Comparison of ENCODE assay signal across 8 mouse cellular contexts in genomic region chr16:95861231-95861690, GRCm38 (mm10).
DNase-seq lines count a peak whose midpoint lies in the region; ATAC-seq and TF ChIP-seq lines count a peak whose summit lies in the region.

No protein-coding gene starts in this region.

- TF ChIP-seq POLR2A in MEL (IDR thresholded peaks at IDR 0.05; ENCODE audit: control insufficient read depth in 1 of 2, insufficient read depth in 1 of 2, low read depth in 1 of 2, low read length in 2 of 2, poor library complexity in 1 of 2): peak in 1 of 2 experiments; percentile 26; a peak in 1 of 4 replicates

- no peaks in the 10 kb centered on the region for H3K9me3 ChIP-seq in MEL (replicated peaks; ENCODE audit: insufficient read depth, low read length)
- H3K9me3 ChIP-seq in intestine, embryonic 15.5 days: no peaks in the 10 kb centered on the region
- H3K9me3 ChIP-seq in liver, embryonic 16.5 days (replicated peaks; ENCODE audit: control insufficient read depth, low read length): no peaks in the 10 kb centered on the region
- H3K9me3 ChIP-seq in hindbrain, embryonic 14.5 days (ENCODE audit: control insufficient read depth, low read length): no peaks in the 10 kb centered on the region

- TF ChIP-seq CTCF in MEL (IDR thresholded peaks at IDR 0.05 in 2 of 3, conservative IDR thresholded peaks at IDR 0.05 in 1 of 3; ENCODE audit: control insufficient read depth in 1 of 3, insufficient read depth in 1 of 3, low read depth in 2 of 3, low read length in 3 of 3, poor library complexity in 1 of 3, severe bottlenecking in 1 of 3): no peak

- H3K4me2 ChIP-seq in intestine, embryonic 15.5 days (replicated peaks): no peak overlapping the region
- no peak overlapping the region for H3K4me2 ChIP-seq in liver, embryonic 16.5 days (ENCODE audit: low read depth, low read length)
- no peak overlapping the region for H3K4me2 ChIP-seq in hindbrain, embryonic 14.5 days (replicated peaks)

- TF ChIP-seq EP300 in MEL (IDR thresholded peaks at IDR 0.05; ENCODE audit: low read depth in 1 of 2, low read length in 2 of 2): peak; percentile 96 to 98

- peak; percentile 27; the same call in 1 of the 2 replicates for ATAC-seq in intestine, embryonic 15.5 days
- ATAC-seq in liver, embryonic 16.5 days (ENCODE audit: low read depth): peak; percentile 66
- no peak for ATAC-seq in frontal cortex, adult (ENCODE audit: low TSS enrichment)
- no peak for ATAC-seq in hindbrain, embryonic 14.5 days (ENCODE audit: low FRiP score)

- 64% methylated on average over 12 of the region's 12 CpGs for WGBS in intestine, embryonic 15.5 days
- WGBS in liver, embryonic 16.5 days (ENCODE audit: insufficient replicate concordance): 11% methylated on average over 12 of the region's 12 CpGs
- 82% methylated on average over 12 of the region's 12 CpGs for WGBS in hindbrain, embryonic 14.5 days

- DNase-seq in MEL (ENCODE audit: low read depth, low spot score): peak; percentile 93
- DNase-seq in gastrocnemius, adult 18-20 months (ENCODE audit: low spot score): peak; percentile 26
- DNase-seq in layer of hippocampus, adult 11-12 months (ENCODE audit: low spot score): no peak
- DNase-seq in cerebellum, postnatal 4 days (ENCODE audit: low spot score in 2 of 2): no peak
- no peak for DNase-seq in hindbrain, embryonic 14.5 days (ENCODE audit: low spot score)

- H3K9ac ChIP-seq in MEL (ENCODE audit: control insufficient read depth, low read depth, low read length, poor library complexity, severe bottlenecking): no peak overlapping the region
- H3K9ac ChIP-seq in intestine, embryonic 15.5 days: no peak overlapping the region
- H3K9ac ChIP-seq in liver, embryonic 16.5 days (ENCODE audit: low read depth, low read length): no peak overlapping the region
- no peak overlapping the region for H3K9ac ChIP-seq in hindbrain, embryonic 14.5 days

- H3K27me3 ChIP-seq in MEL (ENCODE audit: control insufficient read depth in 1 of 2, insufficient read depth in 2 of 2, low read length in 2 of 2): no peaks in the 10 kb centered on the region
- no peaks in the 10 kb centered on the region for H3K27me3 ChIP-seq in intestine, embryonic 15.5 days (replicated peaks)
- no peaks in the 10 kb centered on the region for H3K27me3 ChIP-seq in liver, embryonic 16.5 days (ENCODE audit: control insufficient read depth, insufficient read depth, low read depth, low read length)
- no peaks in the 10 kb centered on the region for H3K27me3 ChIP-seq in hindbrain, embryonic 14.5 days (ENCODE audit: control insufficient read depth, insufficient read depth, low read length)

- no peaks in the 10 kb centered on the region for H3K79me2 ChIP-seq in MEL (ENCODE audit: control insufficient read depth, insufficient read depth, low read length, poor library complexity)

- no peak for TF ChIP-seq RAD21 in MEL (IDR thresholded peaks at IDR 0.05; ENCODE audit: low read depth, low read length)

- H3K27ac ChIP-seq in MEL (ENCODE audit: control insufficient read depth, low read depth, low read length): peak overlapping the region; percentile 74
- no peak overlapping the region for H3K27ac ChIP-seq in intestine, embryonic 15.5 days
- H3K27ac ChIP-seq in liver, embryonic 16.5 days (ENCODE audit: low read length): no peak overlapping the region
- no peak overlapping the region for H3K27ac ChIP-seq in hindbrain, embryonic 14.5 days

- no peak overlapping the region for H3K4me3 ChIP-seq in MEL (ENCODE audit: control insufficient read depth in 1 of 2, insufficient read depth in 1 of 2, low read depth in 2 of 2, low read length in 2 of 2)
- H3K4me3 ChIP-seq in intestine, embryonic 15.5 days (replicated peaks): no peak overlapping the region
- no peak overlapping the region for H3K4me3 ChIP-seq in liver, embryonic 16.5 days (ENCODE audit: low read depth, low read length)
- H3K4me3 ChIP-seq in hindbrain, embryonic 14.5 days (replicated peaks; ENCODE audit: low read length): no peak overlapping the region

- peaks cover 19 to 52% of the 10 kb centered on the region in 2 experiments for H3K4me1 ChIP-seq in MEL (ENCODE audit: control insufficient read depth in 1 of 2, insufficient read depth in 2 of 2, low read length in 2 of 2)
- H3K4me1 ChIP-seq in intestine, embryonic 15.5 days (replicated peaks): no peaks in the 10 kb centered on the region
- no peaks in the 10 kb centered on the region; the same call in 1 of the 2 replicates for H3K4me1 ChIP-seq in liver, embryonic 16.5 days (ENCODE audit: control insufficient read depth, low read depth, low read length)
- no peaks in the 10 kb centered on the region for H3K4me1 ChIP-seq in hindbrain, embryonic 14.5 days (replicated peaks; ENCODE audit: control insufficient read depth, insufficient read depth, low read length)

- peaks cover 0 to 36% of the 10 kb centered on the region in 2 experiments; a peak in 2 of 4 replicates for H3K36me3 ChIP-seq in MEL (ENCODE audit: control insufficient read depth in 1 of 2, insufficient read depth in 2 of 2, low read length in 2 of 2)
- no peaks in the 10 kb centered on the region for H3K36me3 ChIP-seq in intestine, embryonic 15.5 days
- no peaks in the 10 kb centered on the region for H3K36me3 ChIP-seq in liver, embryonic 16.5 days (ENCODE audit: control insufficient read depth, insufficient read depth)
- H3K36me3 ChIP-seq in hindbrain, embryonic 14.5 days (replicated peaks; ENCODE audit: control insufficient read depth, insufficient read depth): no peaks in the 10 kb centered on the region

TF ChIP-seq in MEL, 35 proteins besides CTCF, POLR2A, EP300 and RAD21:
- TF ChIP-seq TCF12 (IDR thresholded peaks at IDR 0.05; ENCODE audit: low read depth, low read length) (peak; percentile 95), HCFC1 (IDR thresholded peaks at IDR 0.05; ENCODE audit: low read depth, low read length) (peak; percentile 41; the same call in 1 of the 2 replicates), ZKSCAN1 (IDR thresholded peaks at IDR 0.05; ENCODE audit: low read depth, low read length) (no peak), BHLHE40 (IDR thresholded peaks at IDR 0.05; ENCODE audit: borderline replicate concordance, low read depth, low read length) (peak; percentile 100), ELF1 (IDR thresholded peaks at IDR 0.05; ENCODE audit: low read depth, low read length) (peak; percentile 31; the same call in 1 of the 2 replicates), SIN3A (IDR thresholded peaks at IDR 0.05; ENCODE audit: low read length) (peak; percentile 79), RCOR1 (IDR thresholded peaks at IDR 0.05; ENCODE audit: low read depth, low read length) (peak; percentile 91), TAL1 (IDR thresholded peaks at IDR 0.05; ENCODE audit: low read length) (peak; percentile 97), ETS1 (IDR thresholded peaks at IDR 0.05; ENCODE audit: low read depth, low read length) (peak; percentile 93), TBP (IDR thresholded peaks at IDR 0.05; ENCODE audit: low read depth, low read length) (peak; percentile 60; the same call in 1 of the 2 replicates), JUND (IDR thresholded peaks at IDR 0.05; ENCODE audit: low read depth, low read length) (no peak), USF2 (IDR thresholded peaks at IDR 0.05; ENCODE audit: borderline replicate concordance in 1 of 2, insufficient read depth in 1 of 2, low read depth in 1 of 2, low read length in 2 of 2) (no peak), GATA1 (IDR thresholded peaks at IDR 0.05; ENCODE audit: low read depth, low read length) (peak; percentile 94)

Comparison
In these comparisons a context has a peak if more than half of its experiments do, and no peak if none do; other contexts are left out.
1. DNase-seq: peak in MEL (single experiment) and gastrocnemius, adult 18-20 months (single experiment); none in layer of hippocampus, adult 11-12 months (single experiment), cerebellum, postnatal 4 days (0 of 2) and hindbrain, embryonic 14.5 days (single experiment).
2. ATAC-seq: peak in intestine, embryonic 15.5 days (single experiment) and liver, embryonic 16.5 days (single experiment); none in frontal cortex, adult (single experiment) and hindbrain, embryonic 14.5 days (single experiment).